Mouse (Mus musculus): Measurements from ENCODE around the gene Cd300lb.

DNA sequence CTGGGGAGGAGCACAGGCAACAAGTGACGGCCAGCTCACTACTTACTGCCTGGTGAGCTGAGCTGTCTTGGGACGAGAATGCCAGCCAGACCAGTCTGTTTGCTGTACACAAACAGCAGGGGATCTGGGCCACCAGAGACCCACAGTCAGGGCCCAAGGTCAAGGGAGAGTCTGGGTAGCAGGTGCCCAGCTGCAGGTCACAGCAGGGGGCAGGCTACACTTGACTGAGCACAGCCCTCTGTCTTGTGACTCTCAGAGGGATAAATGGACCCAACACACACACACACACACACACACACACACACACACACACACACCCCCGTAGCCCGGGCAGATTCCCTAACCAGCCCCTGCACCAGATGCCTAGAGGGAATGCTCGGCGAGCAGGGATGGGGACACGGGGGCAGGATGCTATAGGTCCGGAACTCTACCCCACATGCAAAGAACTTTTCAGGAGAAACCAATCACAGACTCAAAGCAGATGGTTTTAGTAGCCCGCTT lies 58.8 kb downstream of the Cd300lb start:
- TF ChIP-seq CTCF (IDR thresholded peaks at IDR 0.05; ENCODE audit: borderline replicate concordance, control insufficient read depth, extremely low read depth, insufficient read depth, low read length, poor library complexity) = no peak
- no peak for TF ChIP-seq POLR2A (IDR thresholded peaks at IDR 0.05; ENCODE audit: control insufficient read depth, extremely low read depth, insufficient read depth, low read length, poor library complexity)
